Mouse (Mus musculus) adrenal gland, adult 2 months (tissue): Measurements from ENCODE around the gene Gm20824. TPM values are rescaled to one million over a fixed set of nuclear protein-coding genes. Genes with fewer than 3 reads are reported as not detected.
"Not testable (repeated sequence)": the region's sequence is repeated elsewhere in the genome, so short reads cannot be mapped to it uniquely, and the experiment has no call there.

Experiments used
- DNase-seq: peaks from one replicate; pipeline ENCODE4 v3.0.0; 2021
- long read RNA-seq: library from polyadenylated mRNA; stranded (forward); transcript quantifications from one replicate; pipeline ENCODE4 v2.0.0, GENCODE M21; 2021
- polyA plus RNA-seq: library from polyadenylated mRNA; depleted of rRNA; stranded (reverse); fragments of >200 nt; gene quantifications from 2 replicates; pipeline ENCODE4 v1.2.3, GENCODE M21; 2012; rRNA removed
- total RNA-seq, 2 experiments: library from RNA; stranded (reverse); gene quantifications; 2 replicates each; pipeline ENCODE4 v1.2.3; 2021

Gm20824 gene
- total RNA-seq (not detected), polyA plus RNA-seq (not detected in 2 replicates)
- long read RNA-seq, result 0 reads

- not testable (repeated sequence) for DNase-seq
These were observed at the start of gene Gm20824 for GRCm38 (mm10) chrY:8257607-8258006. Gm20824 (plus strand) TSS chrY:8257907.

Other genes starting within 250 kb of the Gm20824 start
- gene Gm20825, start 186.4 kb upstream of the Gm20824 start, total RNA-seq, result not detected
- not detected in 2 replicates for gene Gm20825, start 186.4 kb upstream of the Gm20824 start, polyA plus RNA-seq